Mouse (Mus musculus): Measurements from ENCODE around the gene Stac2. TPM values are rescaled to one million over a fixed set of nuclear protein-coding genes. Genes with fewer than 3 reads are reported as not detected.

The Stac2 gene
- polyA plus RNA-seq, 1 experiment from 2014 or later = 0.41 TPM

DNA sequence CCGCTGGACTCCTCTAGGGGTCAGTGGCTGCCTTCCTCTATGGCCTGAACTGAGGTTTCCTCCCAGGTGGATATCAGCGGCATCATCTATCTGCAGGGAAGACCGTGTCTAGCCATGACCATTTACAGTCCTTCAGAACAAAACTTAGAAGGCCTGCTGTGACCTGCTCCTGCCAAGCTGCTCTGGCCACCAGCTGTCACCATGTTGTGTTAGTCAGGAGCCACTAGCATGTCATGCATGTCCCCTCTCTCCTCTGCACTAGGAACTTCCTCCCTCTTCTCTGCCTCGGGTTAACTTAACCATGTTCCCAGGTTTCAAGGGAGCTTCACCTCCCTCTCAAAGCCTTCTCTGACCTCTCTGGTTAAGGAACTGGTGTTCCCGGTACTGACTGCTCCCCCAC, 53.5 kb downstream of the Stac2 start:
- Histone ChIP-seq H3K27ac (replicated peaks) (no peak overlapping the region), H3K4me1 (peaks cover 53% of the 10 kb centered on the region), H3K9me3 (replicated peaks) (no peaks in the 10 kb centered on the region), H3K4me3 (no peak overlapping the region), H3K27me3 (ENCODE audit: low read depth, poor library complexity, severe bottlenecking) (peaks cover 84% of the 10 kb centered on the region), H3K36me3 (peaks cover 10% of the 10 kb centered on the region)
- 75% methylated on average over 5 of the region's 5 CpGs for WGBS
- no peak for DNase-seq (ENCODE audit: low spot score)

DNA sequence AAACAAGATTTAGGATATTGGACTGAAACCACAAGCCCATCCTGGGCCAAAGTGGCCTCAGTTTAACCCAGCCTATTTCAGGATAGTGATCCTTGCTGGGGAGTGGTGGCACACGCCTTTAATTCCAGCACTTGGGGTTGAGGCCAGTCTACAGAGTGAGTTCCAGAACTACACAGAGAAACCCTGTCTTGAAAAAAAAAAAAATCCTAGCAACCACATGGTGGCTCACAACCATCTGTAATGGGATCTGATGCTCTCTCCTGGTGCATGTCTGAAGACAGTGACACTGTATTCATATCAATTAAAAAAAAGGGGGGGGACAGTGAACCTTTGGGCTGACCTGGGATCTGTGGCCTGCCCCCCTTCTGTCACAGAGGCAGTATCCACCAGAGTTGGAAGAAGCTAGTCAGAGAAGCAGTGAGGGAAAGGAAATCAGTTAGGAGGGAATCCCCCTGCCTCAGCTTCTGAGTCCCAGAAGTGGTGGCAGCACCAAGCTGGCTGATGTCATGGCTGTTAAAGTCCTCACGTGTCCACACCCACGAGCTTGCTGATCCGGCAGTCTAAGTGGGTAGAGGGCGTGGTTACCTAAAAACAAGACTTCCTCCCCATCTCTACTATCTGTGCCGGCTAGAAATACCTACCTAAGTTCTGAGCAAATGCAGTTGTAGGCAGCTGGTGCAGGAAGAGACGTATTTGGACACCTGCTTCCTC, 54.2 kb downstream of the Stac2 start:
- H3K27ac ChIP-seq (replicated peaks) = no peak overlapping the region
- no peak overlapping the region for H3K4me3 ChIP-seq
- H3K27me3 ChIP-seq (ENCODE audit: low read depth, poor library complexity, severe bottlenecking) = peaks cover 84% of the 10 kb centered on the region
- H3K36me3 ChIP-seq = peaks cover 3% of the 10 kb centered on the region; the same call in 1 of the 2 replicates
- H3K9me3 ChIP-seq (replicated peaks) = no peaks in the 10 kb centered on the region
- WGBS = 70% methylated on average over 7 of the region's 7 CpGs
- H3K4me1 ChIP-seq = peaks cover 59% of the 10 kb centered on the region
- DNase-seq (ENCODE audit: low spot score) = no peak

DNA sequence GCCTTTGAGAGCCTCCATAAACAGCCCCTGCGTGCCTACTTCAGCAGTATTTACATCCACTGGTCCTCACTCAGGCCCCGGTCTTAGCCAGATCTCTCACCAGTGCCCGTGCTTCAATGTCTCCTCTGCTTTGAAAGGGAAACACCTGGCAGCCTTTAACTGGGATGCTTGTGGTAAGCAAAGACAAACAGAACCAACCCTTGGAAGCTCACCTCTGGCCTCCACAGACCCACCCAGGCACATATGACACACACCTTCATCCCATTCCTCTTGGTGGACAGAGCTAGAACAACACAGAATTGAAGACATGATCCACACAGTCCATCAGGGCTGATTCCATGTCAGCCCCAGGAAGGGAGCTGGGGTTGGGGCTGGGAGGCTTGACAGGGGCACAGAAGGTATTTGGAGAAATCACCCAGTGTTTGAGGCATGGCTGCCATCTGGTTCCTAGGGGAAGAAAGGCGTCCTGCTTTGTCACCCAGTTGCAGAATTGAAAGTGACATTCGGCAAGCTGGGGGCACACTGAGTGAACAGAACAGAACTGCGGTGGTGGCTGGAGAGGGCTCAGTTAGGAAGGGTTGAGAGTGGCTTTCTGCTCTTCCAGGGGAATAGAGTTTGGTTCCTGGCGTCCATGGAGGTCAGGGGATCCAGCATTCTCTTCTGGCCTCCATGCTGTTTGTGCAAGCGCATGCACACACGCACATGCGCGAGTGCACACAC, 55.0 kb downstream of the Stac2 start:
- 83% methylated on average over 11 of the region's 11 CpGs for WGBS
- Histone ChIP-seq H3K9me3 (replicated peaks) (no peaks in the 10 kb centered on the region), H3K27ac (replicated peaks) (no peak overlapping the region; the same call in 1 of the 2 replicates), H3K4me1 (peaks cover 51% of the 10 kb centered on the region), H3K27me3 (ENCODE audit: low read depth, poor library complexity, severe bottlenecking) (peaks cover 77% of the 10 kb centered on the region), H3K36me3 (no peaks in the 10 kb centered on the region), H3K4me3 (no peak overlapping the region)
- DNase-seq (ENCODE audit: low spot score) = no peak

DNA sequence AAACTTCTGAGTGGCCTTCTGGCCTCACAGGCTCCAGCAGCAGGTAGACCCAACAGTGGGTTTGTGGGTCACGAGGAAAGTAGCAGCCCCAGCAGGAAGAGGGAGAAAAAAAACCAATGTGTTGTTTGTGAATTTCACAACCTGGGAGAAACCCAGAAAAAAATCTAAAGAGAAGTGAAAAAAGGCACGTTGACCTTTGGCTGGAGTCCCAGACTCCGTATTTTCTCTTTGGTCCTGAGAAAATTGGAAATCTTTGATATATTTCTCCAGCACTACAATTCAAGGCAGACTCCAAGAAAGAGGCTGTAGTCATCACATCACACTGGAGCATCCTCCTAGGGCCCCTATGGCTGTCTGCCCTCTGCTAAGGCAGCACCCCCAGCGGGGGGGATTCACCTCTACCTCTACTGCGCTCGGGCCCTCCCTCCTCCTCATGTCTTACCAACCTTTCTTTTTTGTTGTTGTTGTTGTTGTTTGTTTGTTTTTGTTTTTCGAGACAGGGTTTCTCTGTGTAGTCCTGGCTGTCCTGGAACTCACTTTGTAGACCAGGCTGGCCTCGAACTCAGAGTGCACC, 55.8 kb downstream of the Stac2 start:
- no peak for DNase-seq (ENCODE audit: low spot score)
- Histone ChIP-seq H3K4me3 (no peak overlapping the region), H3K27ac (replicated peaks) (no peak overlapping the region), H3K36me3 (no peaks in the 10 kb centered on the region), H3K9me3 (replicated peaks) (no peaks in the 10 kb centered on the region), H3K27me3 (ENCODE audit: low read depth, poor library complexity, severe bottlenecking) (peaks cover 69% of the 10 kb centered on the region), H3K4me1 (peaks cover 43% of the 10 kb centered on the region)
- WGBS = 78% methylated on average over 8 of the region's 8 CpGs

DNA sequence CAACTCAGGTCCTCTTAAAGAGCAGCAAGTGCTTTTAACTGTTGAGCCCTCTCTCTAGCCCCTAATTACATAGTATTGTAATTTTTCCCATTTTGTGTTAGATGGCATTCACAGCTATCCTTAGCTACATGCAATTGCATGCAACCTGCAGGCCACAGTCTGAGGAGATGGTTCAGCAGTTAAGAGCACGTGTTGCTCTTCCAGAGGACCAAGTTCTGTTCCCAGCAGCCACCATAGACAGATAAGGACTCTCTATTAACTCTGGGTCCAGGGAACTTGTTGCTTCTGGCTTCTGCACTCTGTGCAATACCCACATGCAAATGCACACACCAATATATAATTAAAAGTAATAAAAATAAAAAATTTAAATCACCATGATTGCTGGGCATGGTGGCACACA, 56.6 kb downstream of the Stac2 start:
- no peak overlapping the region for H3K4me3 ChIP-seq

DNA sequence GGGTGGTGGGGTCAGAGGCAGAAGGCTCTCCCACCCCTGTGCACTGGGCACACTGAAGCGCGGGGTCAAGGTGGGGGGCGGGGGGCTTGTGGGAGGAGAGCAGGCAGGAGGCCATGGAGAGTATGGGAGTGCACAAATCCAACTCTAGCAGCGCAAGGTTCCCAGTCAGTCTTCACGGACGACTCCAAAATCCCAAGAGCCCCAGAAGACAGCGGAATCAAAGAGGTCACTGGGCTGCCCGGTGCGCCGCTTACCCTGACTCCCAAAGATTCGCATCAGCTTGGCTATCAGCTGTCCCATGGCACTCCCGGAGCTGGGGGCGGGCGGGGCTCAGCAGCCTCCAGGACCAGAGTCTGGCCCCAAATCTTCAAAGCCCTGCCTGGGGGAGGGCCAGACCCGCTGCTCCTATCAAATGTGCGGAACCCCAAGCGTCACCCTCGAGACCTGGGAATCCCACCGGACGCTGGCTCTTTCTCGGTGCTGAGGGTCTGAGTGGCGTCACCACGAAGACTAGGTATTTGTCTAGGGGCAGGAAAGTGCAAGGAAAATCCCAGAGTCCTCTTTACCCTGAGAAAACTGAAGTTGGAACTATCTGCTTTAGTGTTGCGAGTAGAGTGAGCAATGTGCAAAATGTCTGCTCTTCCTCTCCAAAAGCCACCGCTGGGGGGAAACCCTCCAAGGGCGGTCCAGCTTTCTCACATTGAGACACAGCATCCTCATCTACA, 57.5 kb downstream of the Stac2 start, which contains the start of gene Arl5c:
Arl5c (minus strand) TSS at position 618 of the 725 bp plus-strand sequence.
- DNase-seq (ENCODE audit: low spot score) = peak; percentile 73
- peaks cover 63% of the 10 kb centered on the region for H3K27me3 ChIP-seq (ENCODE audit: low read depth, poor library complexity, severe bottlenecking)
- WGBS = under 1% methylated on average over 26 of the region's 26 CpGs
- H3K9me3 ChIP-seq (replicated peaks) = no peaks in the 10 kb centered on the region
- peak within 1 kb of the TSS; percentile 74 for H3K27ac ChIP-seq (replicated peaks)
- peak within 1 kb of the TSS; percentile 65 for H3K4me3 ChIP-seq
- H3K36me3 ChIP-seq = no peaks in the 10 kb centered on the region
- peaks cover 27% of the 10 kb centered on the region for H3K4me1 ChIP-seq

More for the DNA sequence above, 56.6 kb downstream of the Stac2 start:
- H3K9me3 ChIP-seq (replicated peaks) = no peaks in the 10 kb centered on the region
- 84% methylated on average over 1 of the region's 1 CpGs for WGBS
- no peak overlapping the region for H3K27ac ChIP-seq (replicated peaks)
- no peaks in the 10 kb centered on the region for H3K36me3 ChIP-seq
- H3K27me3 ChIP-seq (ENCODE audit: low read depth, poor library complexity, severe bottlenecking) = peaks cover 67% of the 10 kb centered on the region
- peaks cover 36% of the 10 kb centered on the region for H3K4me1 ChIP-seq
- no peak for DNase-seq (ENCODE audit: low spot score)

DNA sequence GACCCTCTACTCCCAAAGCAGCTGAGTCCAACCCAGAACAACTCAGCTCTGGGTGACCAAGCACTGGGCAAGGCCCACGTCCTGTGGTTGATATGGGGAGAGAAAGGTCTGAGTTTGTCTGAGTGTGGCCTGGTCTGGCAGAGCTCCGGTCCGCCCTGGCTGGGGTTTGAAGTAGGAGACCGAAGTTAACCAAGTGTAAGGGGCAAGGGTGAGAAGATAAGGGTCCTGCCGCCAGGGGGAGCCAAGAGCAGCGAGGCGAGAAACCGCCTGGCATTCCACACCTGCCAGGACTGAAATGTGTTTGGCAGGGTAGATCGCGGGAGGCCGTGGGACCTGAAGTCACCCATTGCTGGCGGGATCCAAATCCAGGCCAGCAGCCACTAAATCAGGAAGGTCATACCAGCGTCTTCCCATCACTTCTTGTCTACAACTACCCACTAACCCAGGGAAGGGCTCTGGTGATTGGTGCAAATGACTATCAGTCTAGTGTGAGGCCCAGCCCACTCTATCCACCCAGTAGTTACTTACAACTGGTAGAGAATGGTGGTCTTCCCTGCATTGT, 58.6 kb downstream of the Stac2 start:
- Histone ChIP-seq H3K27me3 (ENCODE audit: low read depth, poor library complexity, severe bottlenecking) (peaks cover 62% of the 10 kb centered on the region), H3K4me1 (peaks cover 32% of the 10 kb centered on the region), H3K27ac (replicated peaks) (peak overlapping the region; percentile 74; the same call in 1 of the 2 replicates), H3K36me3 (no peaks in the 10 kb centered on the region), H3K4me3 (peak overlapping the region; percentile 65), H3K9me3 (replicated peaks) (no peaks in the 10 kb centered on the region)
- DNase-seq (ENCODE audit: low spot score) = peak; percentile 78
- WGBS = 2% methylated on average over 13 of the region's 13 CpGs

DNA sequence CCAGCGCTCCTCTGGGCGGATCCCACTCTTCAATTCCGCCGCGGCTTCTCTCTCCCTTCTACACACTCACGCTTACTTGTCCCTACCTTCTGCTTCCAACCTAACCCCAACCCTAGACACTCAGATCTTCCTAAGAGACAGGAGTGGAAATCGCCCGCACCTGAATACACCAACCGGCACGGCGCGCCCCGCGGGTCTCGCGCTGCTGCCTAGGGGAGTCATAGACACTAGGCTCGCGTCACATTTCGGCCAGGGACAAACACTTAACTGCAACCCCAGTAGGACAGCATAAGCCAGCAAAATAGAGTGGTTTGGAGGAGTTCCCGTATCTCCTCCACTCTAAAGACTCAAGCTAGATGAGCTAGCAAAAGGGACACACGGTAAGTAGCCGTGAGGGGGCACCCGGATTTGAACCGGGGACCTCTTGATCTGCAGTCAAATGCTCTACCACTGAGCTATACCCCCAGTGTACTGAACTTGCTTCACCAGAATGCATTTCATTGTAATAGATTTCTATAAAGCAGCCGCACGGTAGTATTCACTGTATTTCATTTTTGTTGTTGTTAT, 64.6 kb downstream of the Stac2 start:
- peaks cover 33% of the 10 kb centered on the region for H3K4me1 ChIP-seq
- peaks cover 58% of the 10 kb centered on the region for H3K27me3 ChIP-seq (ENCODE audit: low read depth, poor library complexity, severe bottlenecking)
- no peaks in the 10 kb centered on the region for H3K36me3 ChIP-seq
- under 1% methylated on average over 26 of the region's 26 CpGs for WGBS
- H3K4me3 ChIP-seq = peak overlapping the region; percentile 94
- no peaks in the 10 kb centered on the region for H3K9me3 ChIP-seq (replicated peaks)
- peak overlapping the region; percentile 88 for H3K27ac ChIP-seq (replicated peaks)
- DNase-seq (ENCODE audit: low spot score) = peak; percentile 88

DNA sequence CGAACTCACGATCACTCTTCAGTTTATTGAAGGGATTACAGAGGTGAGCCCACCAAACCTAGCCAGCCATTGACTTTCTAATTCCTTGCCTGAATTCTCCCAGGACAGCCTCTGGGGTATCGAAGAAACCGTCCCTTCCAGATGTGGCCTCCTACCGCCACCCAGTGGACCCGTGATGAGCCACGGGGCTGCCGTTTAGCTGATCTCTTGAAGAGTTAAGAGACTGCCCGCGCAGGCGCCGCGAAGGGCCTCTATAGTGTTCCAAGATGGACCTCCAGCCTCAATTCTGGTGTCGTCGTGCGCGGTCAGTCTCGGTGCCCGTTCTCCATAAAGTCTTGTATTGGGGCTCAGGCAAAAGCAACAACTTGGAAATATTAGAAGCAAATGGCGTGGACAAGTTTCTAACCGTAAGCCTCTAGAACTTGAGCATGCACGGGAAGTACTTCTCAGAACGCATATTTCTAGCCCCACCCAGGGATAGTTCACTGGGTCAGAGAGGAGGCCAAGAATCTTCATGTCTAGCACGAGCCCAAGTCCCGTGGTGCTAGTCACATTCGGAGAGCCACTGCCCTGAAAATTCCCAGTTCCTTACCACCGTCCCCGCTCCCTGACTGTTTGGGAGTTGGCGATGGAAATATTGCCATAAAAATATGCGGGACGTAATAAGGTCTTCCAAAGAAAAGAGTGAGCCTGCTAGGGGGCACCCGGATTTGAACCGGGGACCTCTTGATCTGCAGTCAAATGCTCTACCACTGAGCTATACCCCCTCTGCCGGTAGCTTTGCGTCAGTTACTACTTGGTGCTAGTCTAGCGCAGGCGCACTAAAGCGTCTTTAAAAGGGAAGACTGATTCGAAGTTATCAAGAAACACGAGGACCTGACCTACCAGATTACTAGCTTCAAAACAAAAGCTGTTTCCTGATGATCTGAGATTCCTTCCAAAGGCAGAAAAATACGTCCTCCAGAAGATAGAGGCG, 65.4 kb downstream of the Stac2 start:
- WGBS = under 1% methylated on average over 42 of the region's 42 CpGs
- H3K27ac ChIP-seq (replicated peaks) = peak overlapping the region; percentile 88
- peak; percentile 95 for DNase-seq (ENCODE audit: low spot score)
- peaks cover 33% of the 10 kb centered on the region for H3K4me1 ChIP-seq
- no peaks in the 10 kb centered on the region for H3K9me3 ChIP-seq (replicated peaks)
- peak overlapping the region; percentile 94 for H3K4me3 ChIP-seq
- no peaks in the 10 kb centered on the region for H3K36me3 ChIP-seq
- peaks cover 64% of the 10 kb centered on the region for H3K27me3 ChIP-seq (ENCODE audit: low read depth, poor library complexity, severe bottlenecking)

DNA sequence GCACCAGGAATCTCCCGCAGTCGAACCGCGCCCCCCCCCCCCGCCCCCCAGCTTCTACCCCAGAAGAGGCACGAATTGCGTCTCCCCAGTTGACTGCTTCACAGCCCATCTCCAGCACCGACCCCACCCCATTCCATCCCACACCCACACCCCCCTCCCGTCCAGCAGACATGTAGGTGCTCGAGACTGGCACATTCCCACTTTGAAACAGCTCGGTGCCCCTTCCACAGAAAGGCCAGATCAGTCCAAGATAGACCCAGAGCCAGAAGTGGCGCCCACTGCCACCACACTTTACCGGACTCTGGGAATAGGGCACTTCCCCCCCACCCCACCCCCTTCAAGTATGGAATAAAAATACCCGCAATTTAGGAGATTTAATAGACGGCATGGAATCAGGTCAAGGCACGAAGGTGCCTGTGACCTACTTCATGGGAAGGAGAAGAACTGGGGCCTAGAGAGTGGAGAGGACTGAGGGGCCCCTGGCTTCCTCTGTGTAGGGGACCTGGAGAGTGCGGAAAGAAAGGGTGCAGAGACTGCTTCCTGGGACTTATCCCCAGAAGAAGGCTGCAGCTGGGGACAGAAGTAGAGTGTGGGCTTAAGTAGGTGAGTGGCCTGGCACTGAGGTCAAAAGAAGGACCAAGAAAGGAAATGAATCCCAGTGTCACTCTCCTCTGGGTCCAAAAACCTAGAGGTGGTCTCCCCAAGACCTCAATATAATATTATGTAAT, 66.4 kb downstream of the Stac2 start:
- WGBS = 30% methylated on average over 13 of the region's 17 CpGs
- Histone ChIP-seq H3K9me3 (replicated peaks) (no peaks in the 10 kb centered on the region), H3K4me1 (peaks cover 33% of the 10 kb centered on the region), H3K27me3 (ENCODE audit: low read depth, poor library complexity, severe bottlenecking) (peaks cover 60% of the 10 kb centered on the region), H3K27ac (replicated peaks) (no peak overlapping the region; the same call in 1 of the 2 replicates), H3K4me3 (peak overlapping the region; percentile 94), H3K36me3 (no peaks in the 10 kb centered on the region)
- DNase-seq (ENCODE audit: low spot score) = no peak

Data from midbrain, embryonic 10.5 days (tissue).